Mouse (Mus musculus) fat pad, adult 2 months (tissue): ENCODE data around the gene Ptprs.

ENCODE experiments used
- DNase-seq: peaks from one replicate; pipeline ENCODE4 v3.0.0-alpha.2; 2011; ENCODE audit warnings: low read depth, low spot score; ENCODE audit errors: extremely low read depth

Ptprs gene

GRCm38 (mm10) chr17:56425941-56426340, 50.3 kb downstream of the Ptprs start:
- DNase-seq, result no peak

GRCm38 (mm10) chr17:56425584-56425914, 50.7 kb downstream of the Ptprs start:
- DNase-seq, result no peak

GRCm38 (mm10) chr17:56424726-56425583, 51.3 kb downstream of the Ptprs start:
- DNase-seq, result no peak

GRCm38 (mm10) chr17:56420022-56420421, 56.3 kb downstream of the Ptprs start:
- DNase-seq, result no peak

GRCm38 (mm10) chr17:56418304-56418703, 58.0 kb downstream of the Ptprs start:
- DNase-seq, result no peak

- DNase-seq, result no peak
These were observed 61.5 kb downstream of the Ptprs start for GRCm38 (mm10) chr17:56414785-56415184.

GRCm38 (mm10) chr17:56413113-56413512, 63.2 kb downstream of the Ptprs start:
- no peak for DNase-seq

GRCm38 (mm10) chr17:56411437-56411836, 64.8 kb downstream of the Ptprs start:
- no peak for DNase-seq

- no peak for DNase-seq
These were observed 66.5 kb downstream of the Ptprs start for GRCm38 (mm10) chr17:56409759-56410158.

GRCm38 (mm10) chr17:56408965-56409625, 67.2 kb downstream of the Ptprs start:
- no peak for DNase-seq

- DNase-seq, result no peak
These were observed 68.9 kb downstream of the Ptprs start for GRCm38 (mm10) chr17:56407379-56407778.

- no peak for DNase-seq
These were observed 69.4 kb downstream of the Ptprs start for GRCm38 (mm10) chr17:56406878-56407277.

GRCm38 (mm10) chr17:56405856-56406840, 70.1 kb downstream of the Ptprs start:
- DNase-seq, result no peak

- no peak for DNase-seq
These were observed 70.9 kb downstream of the Ptprs start for GRCm38 (mm10) chr17:56405341-56405740.

GRCm38 (mm10) chr17:56401051-56401521, 75.2 kb downstream of the Ptprs start:
- DNase-seq, result no peak

- DNase-seq, result no peak
These were observed 76.1 kb downstream of the Ptprs start for GRCm38 (mm10) chr17:56400221-56400620.

- DNase-seq, result no peak
These were observed 80.2 kb downstream of the Ptprs start for GRCm38 (mm10) chr17:56396051-56396450.

GRCm38 (mm10) chr17:56393889-56394288, 82.4 kb downstream of the Ptprs start:
- DNase-seq, result no peak

GRCm38 (mm10) chr17:56393238-56393637, 83.0 kb downstream of the Ptprs start:
- no peak for DNase-seq

GRCm38 (mm10) chr17:56387612-56388011, 88.7 kb downstream of the Ptprs start:
- DNase-seq, result no peak

GRCm38 (mm10) chr17:56384903-56385302, 91.4 kb downstream of the Ptprs start:
- DNase-seq, result no peak
